Mouse (Mus musculus) hindbrain, postnatal 0 days (tissue): ENCODE results near the gene Plac1. TPM values are rescaled to one million over a fixed set of nuclear protein-coding genes. Genes with fewer than 3 reads are reported as not detected.
A peak's percentile ranks its signal among the peaks of the same experiment; 100 is the strongest.

Experiments used
- ATAC-seq: fragments of 200-750 bp; cut with Nextera tagmentation; 2 replicates; pipeline ENCODE4 v1.8.0; 2017; ENCODE audit warnings: mild to moderate bottlenecking, moderate TSS enrichment, moderate library complexity
- DNase-seq: peaks from one replicate; pipeline ENCODE4 v3.0.0-alpha.2; 2015; ENCODE audit warnings: low spot score
- H3K27ac ChIP-seq: fragments of 300-500 bp; sonication (generic); 2 replicates; pipeline ENCODE4 v1.5.1; 2014; ENCODE audit warnings: mild to moderate bottlenecking
- H3K27me3 ChIP-seq: fragments of 300-500 bp; sonication (generic); 2 replicates; pipeline ENCODE4 v1.6.1; 2014; ENCODE audit warnings: low read length, mixed read lengths; ENCODE audit not compliant: insufficient read depth
- H3K36me3 ChIP-seq: fragments of 300-500 bp; sonication (generic); 2 replicates; pipeline ENCODE4 v1.6.1; 2014; ENCODE audit warnings: low read length, mixed read lengths; ENCODE audit not compliant: insufficient read depth
- H3K4me1 ChIP-seq: fragments of 300-500 bp; sonication (generic); 2 replicates; pipeline ENCODE4 v1.6.1; 2014; ENCODE audit warnings: antibody characterized with exemption, low read length, mixed read lengths; ENCODE audit not compliant: insufficient read depth
- H3K4me2 ChIP-seq: fragments of 300-500 bp; sonication (generic); 2 replicates; pipeline ENCODE4 v1.6.1; 2014; ENCODE audit warnings: low read depth, mild to moderate bottlenecking, low read length, moderate library complexity, mixed read lengths
- H3K4me3 ChIP-seq: fragments of 300-500 bp; sonication (generic); 2 replicates; pipeline ENCODE4 v1.5.1; 2014; ENCODE audit warnings: low read length
- H3K9ac ChIP-seq: fragments of 300-500 bp; sonication (generic); replicated peaks from 2 replicates; pipeline ENCODE4 v1.6.1; 2014; ENCODE audit warnings: mild to moderate bottlenecking, low read length, moderate library complexity, mixed read lengths
- H3K9me3 ChIP-seq: fragments of 300-500 bp; sonication (generic); 2 replicates; pipeline ENCODE4 v1.6.1; 2016; ENCODE audit warnings: low read length, mixed read lengths
- CTCF ChIP-seq: IDR thresholded peaks from 2 replicates; pipeline ENCODE4 v1.5.1; 2016; ENCODE audit warnings: antibody characterized with exemption, control low read depth, low read depth
- whole genome bisulfite sequencing: fragments of 180-500 bp; shearing (Covaris S2); extraction: QIAGEN DNeasy Blood & Tissue Kit; methylation state at CpG from one replicate; pipeline ENCODE4 v1.1.7; 2014; 5-methylcytosine and 5-hydroxymethylcytosine counted together
- polyA plus RNA-seq: library from polyadenylated mRNA; unstranded; fragments of >200 nt; fragmentation: Nextera tagmentation; extraction: Ambion mirVana; gene quantifications from 2 replicates; pipeline ENCODE4 v1.2.1, GENCODE M21; 2015
- total RNA-seq: library from RNA; depleted of rRNA; stranded (reverse); fragments of >200 nt; gene quantifications from 2 replicates; pipeline ENCODE4 v1.2.3, GENCODE M21; 2014

Plac1 gene
- total and polyA plus RNA-seq, 2 experiments from 2014 or later, result not detected

DNA sequence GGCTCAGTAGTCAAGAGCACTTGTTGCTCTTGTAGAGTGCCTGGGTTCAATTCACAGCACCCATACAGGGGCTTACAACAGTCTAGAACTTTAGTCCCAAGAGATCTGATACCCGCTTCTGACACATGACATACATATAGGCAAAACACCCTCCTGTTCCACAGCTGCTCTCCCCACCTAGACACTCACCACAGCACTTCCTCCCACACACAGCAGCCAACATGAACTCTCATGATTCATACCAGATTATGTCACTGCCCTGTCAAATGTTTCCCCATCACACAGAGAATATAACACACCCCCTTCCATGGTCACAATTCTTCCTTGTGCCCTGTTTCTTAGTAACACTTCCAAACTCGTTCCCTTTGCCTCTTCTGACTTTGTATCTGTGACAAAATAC is 71.3 kb downstream of the Plac1 start:
- 58% methylated on average over 2 of the region's 2 CpGs for WGBS
- Histone ChIP-seq H3K4me2 (no peak overlapping the region), H3K27me3 (no peaks in the 10 kb centered on the region), H3K36me3 (no peaks in the 10 kb centered on the region), H3K9ac (no peak overlapping the region), H3K4me1 (no peaks in the 10 kb centered on the region), H3K4me3 (no peak overlapping the region), H3K27ac (no peak overlapping the region), H3K9me3 (no peaks in the 10 kb centered on the region)
- no peak for TF ChIP-seq CTCF
- DNase-seq (no peak), ATAC-seq (no peak)

DNA sequence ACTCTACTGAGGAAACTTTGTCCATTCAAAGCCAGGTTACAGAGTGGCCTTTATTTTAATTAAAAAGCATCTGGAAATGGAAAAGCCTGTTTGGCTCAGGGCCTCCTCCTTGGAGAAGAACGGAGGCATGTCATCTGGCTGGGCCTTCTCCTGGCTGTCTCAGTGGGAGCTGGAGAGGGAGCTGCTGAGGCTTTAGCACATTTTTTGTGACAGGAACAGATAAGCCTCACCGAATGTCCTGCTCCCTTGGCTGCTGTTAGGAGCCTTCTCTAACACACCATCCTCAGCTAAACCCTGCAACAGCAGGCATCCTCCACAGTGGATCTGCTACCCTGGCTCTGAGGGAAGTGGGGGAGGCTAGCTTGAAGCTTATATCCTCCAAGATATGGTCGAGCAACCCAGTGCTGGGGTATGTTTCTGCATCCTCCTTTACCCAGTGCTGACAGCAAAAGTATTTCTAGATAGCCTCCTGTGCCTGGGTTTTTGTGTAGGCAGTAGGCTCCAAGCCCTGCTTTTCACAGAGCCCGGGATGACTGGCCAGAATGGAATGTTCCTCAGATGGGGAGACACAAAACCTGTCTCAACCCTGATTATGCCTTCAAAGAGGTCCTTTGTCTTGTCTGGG is 72.9 kb downstream of the Plac1 start:
- DNase-seq (no peak), ATAC-seq (no peak)
- Histone ChIP-seq H3K4me2 (no peak overlapping the region), H3K27me3 (no peaks in the 10 kb centered on the region), H3K36me3 (no peaks in the 10 kb centered on the region), H3K9ac (no peak overlapping the region), H3K4me3 (no peak overlapping the region), H3K4me1 (no peaks in the 10 kb centered on the region), H3K27ac (no peak overlapping the region), H3K9me3 (no peaks in the 10 kb centered on the region)
- no peak for TF ChIP-seq CTCF
- WGBS, result 60% methylated on average over 4 of the region's 4 CpGs

DNA sequence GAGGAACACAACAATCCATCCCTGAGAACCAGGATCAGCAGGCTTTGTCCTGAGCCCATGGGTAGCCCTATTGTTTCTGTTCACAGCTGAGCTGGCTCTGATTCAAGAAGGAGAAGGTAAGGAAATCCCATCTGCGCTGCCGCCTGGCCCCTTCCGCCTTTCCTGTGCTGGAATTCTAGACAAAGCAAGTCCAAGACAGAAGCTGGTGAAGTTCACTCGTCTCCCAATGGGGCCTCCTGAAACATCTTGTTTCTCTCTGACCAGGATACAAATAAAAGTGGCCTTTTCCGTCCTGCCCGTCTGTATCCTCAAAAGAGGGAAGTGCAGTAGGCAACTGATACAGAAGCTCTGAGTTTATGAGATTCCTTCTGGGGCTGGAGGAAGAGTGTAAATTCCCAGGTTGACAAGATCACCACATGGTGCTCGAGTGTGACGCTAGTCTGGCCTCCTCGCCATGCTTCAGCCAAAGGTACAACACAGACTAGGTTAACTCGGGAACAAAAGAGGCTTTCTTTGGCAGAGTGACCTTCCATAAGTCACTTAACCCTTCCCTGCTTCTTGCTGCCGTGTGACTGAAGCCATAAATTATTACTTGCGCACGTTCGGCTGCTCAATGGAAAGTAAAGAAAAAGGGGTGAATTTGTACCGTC is 73.5 kb downstream of the Plac1 start:
- Histone ChIP-seq H3K9ac (no peak overlapping the region), H3K27ac (no peak overlapping the region), H3K4me1 (no peaks in the 10 kb centered on the region), H3K9me3 (no peaks in the 10 kb centered on the region), H3K4me3 (no peak overlapping the region), H3K4me2 (no peak overlapping the region), H3K27me3 (no peaks in the 10 kb centered on the region), H3K36me3 (no peaks in the 10 kb centered on the region)
- DNase-seq, result no peak
- no peak for TF ChIP-seq CTCF
- WGBS, result 56% methylated on average over 15 of the region's 15 CpGs
- ATAC-seq, result no peak

DNA sequence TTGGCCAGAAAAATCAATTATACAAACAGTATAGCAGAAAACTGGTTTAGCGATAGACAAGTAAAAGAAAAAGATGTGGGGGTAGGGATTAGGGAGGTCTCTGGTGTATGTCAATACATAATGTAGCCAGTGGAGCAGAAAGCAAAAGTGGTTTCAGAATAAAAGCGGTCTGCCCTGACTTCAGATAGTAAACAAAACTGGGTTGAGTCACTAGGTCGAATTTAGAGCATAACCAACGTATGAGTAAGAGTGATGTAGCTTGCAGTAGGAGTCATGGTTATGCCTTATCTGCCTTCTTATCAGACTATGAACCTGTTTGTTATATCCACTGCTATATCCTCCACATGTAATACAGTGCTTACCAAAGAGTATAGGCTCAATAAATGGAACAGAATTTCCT is 77.3 kb downstream of the Plac1 start:
- DNase-seq, result no peak
- ATAC-seq, result no peak
- 58% methylated on average over 4 of the region's 4 CpGs for WGBS
- Histone ChIP-seq H3K27me3 (no peaks in the 10 kb centered on the region), H3K36me3 (no peaks in the 10 kb centered on the region), H3K9ac (no peak overlapping the region), H3K4me2 (no peak overlapping the region), H3K4me1 (no peaks in the 10 kb centered on the region), H3K9me3 (no peaks in the 10 kb centered on the region), H3K27ac (no peak overlapping the region), H3K4me3 (no peak overlapping the region)
- no peak for TF ChIP-seq CTCF

GRCm38 (mm10) chrX:53161583-53161982 is 78.3 kb downstream of the Plac1 start:
- Histone ChIP-seq H3K4me1 (no peaks in the 10 kb centered on the region), H3K36me3 (no peaks in the 10 kb centered on the region), H3K27me3 (no peaks in the 10 kb centered on the region), H3K27ac (no peak overlapping the region), H3K4me2 (no peak overlapping the region), H3K9me3 (no peaks in the 10 kb centered on the region), H3K9ac (no peak overlapping the region), H3K4me3 (no peak overlapping the region)
- ATAC-seq, result no peak
- WGBS, result 58% methylated on average over 4 of the region's 4 CpGs
- TF ChIP-seq CTCF, result no peak
- peak; percentile 3 for DNase-seq

DNA sequence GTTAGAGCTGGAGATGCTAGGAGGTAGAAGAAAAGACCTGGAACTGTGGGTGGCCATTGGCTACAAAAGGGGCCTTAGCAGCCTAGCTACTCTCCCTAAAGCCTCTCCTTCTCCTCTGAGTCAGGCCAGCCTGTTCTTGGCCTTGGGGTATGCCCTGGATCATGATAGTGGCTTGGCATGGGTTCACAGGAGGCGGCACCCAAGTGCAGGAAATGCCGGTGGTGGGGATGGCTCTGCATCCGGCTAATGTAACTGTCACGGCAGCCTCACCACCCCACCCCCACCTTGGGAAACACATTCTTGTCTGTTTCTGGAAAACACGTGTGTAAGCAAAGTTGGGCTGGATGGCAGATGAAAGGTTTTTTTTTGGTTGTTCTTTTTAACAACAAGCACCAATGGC is 78.8 kb downstream of the Plac1 start:
- Histone ChIP-seq H3K27ac (no peak overlapping the region), H3K4me1 (no peaks in the 10 kb centered on the region), H3K4me2 (no peak overlapping the region), H3K9me3 (no peaks in the 10 kb centered on the region), H3K36me3 (no peaks in the 10 kb centered on the region), H3K9ac (no peak overlapping the region), H3K27me3 (no peaks in the 10 kb centered on the region), H3K4me3 (no peak overlapping the region)
- no peak for DNase-seq
- ATAC-seq, result no peak
- WGBS, result 63% methylated on average over 5 of the region's 5 CpGs
- TF ChIP-seq CTCF, result no peak

DNA sequence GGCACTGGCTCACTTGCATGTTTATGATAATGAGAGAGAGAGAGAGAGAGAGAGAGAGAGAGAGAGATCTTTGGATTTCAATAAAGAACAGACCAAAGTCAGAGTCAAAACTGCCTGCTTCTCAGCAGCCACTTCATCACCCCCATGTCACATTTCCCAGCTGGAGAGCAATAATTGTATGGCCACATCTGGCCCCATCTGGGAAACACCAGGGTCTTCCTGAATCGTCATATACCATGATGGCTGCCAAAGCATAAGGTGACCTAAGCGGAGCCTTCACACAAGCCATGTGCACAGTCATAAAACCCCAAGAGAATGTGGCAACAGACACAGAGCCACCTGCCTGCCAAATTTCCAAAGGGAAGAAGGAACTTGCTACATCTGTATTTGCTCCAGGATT is 91.9 kb downstream of the Plac1 start:
- ATAC-seq (no peak), DNase-seq (no peak)
- 69% methylated on average over 2 of the region's 2 CpGs for WGBS
- Histone ChIP-seq H3K36me3 (no peaks in the 10 kb centered on the region), H3K9ac (no peak overlapping the region), H3K4me2 (no peak overlapping the region), H3K27ac (no peak overlapping the region), H3K27me3 (no peaks in the 10 kb centered on the region), H3K9me3 (no peaks in the 10 kb centered on the region), H3K4me1 (no peaks in the 10 kb centered on the region), H3K4me3 (no peak overlapping the region)
- TF ChIP-seq CTCF, result no peak
